Mouse (Mus musculus) adrenal gland, postnatal 36 days (tissue): Measurements from ENCODE around the gene Cyb5d2. TPM values are rescaled to one million over a fixed set of nuclear protein-coding genes. Genes with fewer than 3 reads are reported as not detected.

Experiments used
- DNase-seq, 2 experiments: peaks; one replicate each; pipeline ENCODE4 v3.0.0; 2021; ENCODE audit warnings: mixed read lengths in 1 of 2
- long read RNA-seq, 2 experiments: library from polyadenylated mRNA; stranded (forward); transcript quantifications; one replicate each; pipeline ENCODE4 v2.0.0; 2021; ENCODE audit warnings: borderline sequencing depth in 2 of 2
- total RNA-seq, 2 experiments: library from RNA; stranded (reverse); gene quantifications; 2 replicates each; pipeline ENCODE4 v1.2.3; 2021

Cyb5d2 gene
- total RNA-seq: 10 to 100 TPM; 18.1 to 25.2 TPM
- long read RNA-seq, experiment 1, transcript Cyb5d2-201 (4 exons, 2,393 nt): major isoform, 7 of 10 reads
- long read RNA-seq, experiment 1, partial matches to known transcripts: 1 of 10 reads
- long read RNA-seq, experiment 1, other reads (novel, unspliced or antisense): 0 of 10 reads
- long read RNA-seq, experiment 2, partial matches to known transcripts: 1 of 8 reads
- long read RNA-seq, experiment 2, other reads (novel, unspliced or antisense): 0 of 8 reads

GRCm38 (mm10) chr11:72795455-72796295 is at the start of gene Cyb5d2, which contains the start of gene Zzef1:
Gene Cyb5d2, minus strand, starts transcription at chr11:72796142.
Gene Zzef1, plus strand, starts transcription at chr11:72796226.
- DNase-seq: peak; percentile 96

GRCm38 (mm10) chr11:72845526-72845925 is 49.6 kb upstream of the Cyb5d2 start:
- DNase-seq: no peak

- no peak for DNase-seq
Measured at GRCm38 (mm10) chr11:72843576-72843975, 47.6 kb upstream of the Cyb5d2 start.

- DNase-seq: no peak
Measured at GRCm38 (mm10) chr11:72842731-72843130, 46.8 kb upstream of the Cyb5d2 start.

GRCm38 (mm10) chr11:72829869-72830268 is 33.9 kb upstream of the Cyb5d2 start:
- no peak for DNase-seq

- DNase-seq: no peak
Measured at GRCm38 (mm10) chr11:72821041-72821440, 25.1 kb upstream of the Cyb5d2 start.

GRCm38 (mm10) chr11:72818067-72818466 is 22.1 kb upstream of the Cyb5d2 start:
- no peak for DNase-seq

- no peak for DNase-seq
Measured at GRCm38 (mm10) chr11:72816859-72817258, 20.9 kb upstream of the Cyb5d2 start.

GRCm38 (mm10) chr11:72814188-72814587 is 18.2 kb upstream of the Cyb5d2 start:
- DNase-seq: no peak

GRCm38 (mm10) chr11:72813687-72814086 is 17.7 kb upstream of the Cyb5d2 start:
- no peak for DNase-seq

- no peak for DNase-seq
Measured at GRCm38 (mm10) chr11:72807992-72808391, 12.1 kb upstream of the Cyb5d2 start.

GRCm38 (mm10) chr11:72806556-72806955 is 10.6 kb upstream of the Cyb5d2 start:
- DNase-seq: no peak

GRCm38 (mm10) chr11:72805232-72805631 is 9.3 kb upstream of the Cyb5d2 start:
- no peak for DNase-seq

- DNase-seq: no peak
Measured at GRCm38 (mm10) chr11:72804586-72804985, 8.6 kb upstream of the Cyb5d2 start.

- no peak for DNase-seq
Measured at GRCm38 (mm10) chr11:72803038-72803437, 7.1 kb upstream of the Cyb5d2 start.

GRCm38 (mm10) chr11:72801182-72801581 is 5.2 kb upstream of the Cyb5d2 start:
- DNase-seq: no peak

GRCm38 (mm10) chr11:72798112-72798511 is 2.2 kb upstream of the Cyb5d2 start:
- no peak for DNase-seq

- DNase-seq: no peak
Measured at GRCm38 (mm10) chr11:72796773-72797338, 914 bp upstream of the Cyb5d2 start.

- DNase-seq: peak in 1 of 2 experiments; percentile 45
Measured at GRCm38 (mm10) chr11:72796296-72796687, 350 bp upstream of the Cyb5d2 start.

GRCm38 (mm10) chr11:72795149-72795454 is 840 bp downstream of the Cyb5d2 start:
- no peak for DNase-seq

GRCm38 (mm10) chr11:72792033-72792432 is 3.9 kb downstream of the Cyb5d2 start:
- DNase-seq: no peak

GRCm38 (mm10) chr11:72782503-72782902 is 13.4 kb downstream of the Cyb5d2 start:
- no peak for DNase-seq

GRCm38 (mm10) chr11:72782103-72782502 is 13.8 kb downstream of the Cyb5d2 start:
- no peak for DNase-seq
